Mouse (Mus musculus): Measurements from ENCODE around the gene Ift122. TPM values are rescaled to one million over a fixed set of nuclear protein-coding genes. Genes with fewer than 3 reads are reported as not detected.

The Ift122 gene
- polyA plus RNA-seq (2012), result 0.02 TPM in 2 replicates

DNA sequence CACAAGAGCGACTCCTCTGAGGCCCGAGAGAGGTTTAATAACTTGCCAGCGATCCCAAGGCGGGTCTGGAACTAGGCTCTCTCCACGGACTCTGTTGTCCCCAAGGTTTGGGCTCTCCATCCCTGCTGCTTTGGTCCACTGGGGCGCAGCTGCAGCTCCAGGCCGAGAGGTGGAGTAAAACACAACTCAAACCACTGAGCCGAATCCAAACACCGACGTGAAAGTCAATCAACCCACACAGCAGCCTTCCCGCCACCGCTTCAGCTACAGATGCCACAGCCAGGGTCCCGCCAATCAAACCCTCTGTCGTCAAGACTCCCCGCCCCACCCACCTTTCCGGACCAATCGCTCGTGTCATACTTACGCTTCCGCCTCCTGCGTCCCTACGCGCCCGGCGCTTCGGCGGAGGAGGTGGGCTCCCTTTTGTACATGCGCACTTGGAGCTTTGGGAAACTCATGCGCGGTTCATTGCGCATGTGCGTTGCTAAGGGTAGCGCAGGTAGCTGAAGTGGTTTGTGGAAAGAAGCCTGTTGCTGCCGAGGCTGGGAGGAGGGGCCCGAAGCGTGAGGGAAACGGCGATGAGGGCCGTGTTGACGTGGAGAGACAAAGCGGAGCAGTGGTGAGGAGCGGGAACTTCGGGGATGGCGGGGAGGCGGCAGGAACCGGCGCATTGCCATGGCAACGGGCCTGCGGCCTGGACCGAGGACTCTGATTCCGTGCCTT, at the start of gene Ift122, which contains the start of gene Mbd4:
Gene Ift122 (plus strand): TSS at position 380 of the 723 bp plus-strand sequence.
Gene Mbd4 (minus strand): TSS at position 281 of the 723 bp plus-strand sequence.
- no peaks in the 10 kb centered on the region for H3K9me3 ChIP-seq (ENCODE audit: control insufficient read depth, low read length)
- no peak for TF ChIP-seq TAL1 (IDR thresholded peaks at IDR 0.05; ENCODE audit: low read length)
- TF ChIP-seq GATA1 (IDR thresholded peaks at IDR 0.05; ENCODE audit: low read length), result no peak
- peak within 1 kb of the TSS; percentile 77 for H3K4me3 ChIP-seq (replicated peaks)
- H3K27me3 ChIP-seq (ENCODE audit: control insufficient read depth), result no peaks in the 10 kb centered on the region
- peaks cover 36% of the 10 kb centered on the region for H3K4me1 ChIP-seq (ENCODE audit: control insufficient read depth)
- H3K36me3 ChIP-seq (ENCODE audit: control insufficient read depth), result peaks cover 34% of the 10 kb centered on the region

GRCm38 (mm10) chr6:115803541-115804382, 49.5 kb upstream of the Ift122 start:
- H3K36me3 ChIP-seq (ENCODE audit: control insufficient read depth), result peaks cover 78% of the 10 kb centered on the region
- TF ChIP-seq GATA1 (IDR thresholded peaks at IDR 0.05; ENCODE audit: low read length) (no peak), TAL1 (IDR thresholded peaks at IDR 0.05; ENCODE audit: low read length) (no peak)

DNA sequence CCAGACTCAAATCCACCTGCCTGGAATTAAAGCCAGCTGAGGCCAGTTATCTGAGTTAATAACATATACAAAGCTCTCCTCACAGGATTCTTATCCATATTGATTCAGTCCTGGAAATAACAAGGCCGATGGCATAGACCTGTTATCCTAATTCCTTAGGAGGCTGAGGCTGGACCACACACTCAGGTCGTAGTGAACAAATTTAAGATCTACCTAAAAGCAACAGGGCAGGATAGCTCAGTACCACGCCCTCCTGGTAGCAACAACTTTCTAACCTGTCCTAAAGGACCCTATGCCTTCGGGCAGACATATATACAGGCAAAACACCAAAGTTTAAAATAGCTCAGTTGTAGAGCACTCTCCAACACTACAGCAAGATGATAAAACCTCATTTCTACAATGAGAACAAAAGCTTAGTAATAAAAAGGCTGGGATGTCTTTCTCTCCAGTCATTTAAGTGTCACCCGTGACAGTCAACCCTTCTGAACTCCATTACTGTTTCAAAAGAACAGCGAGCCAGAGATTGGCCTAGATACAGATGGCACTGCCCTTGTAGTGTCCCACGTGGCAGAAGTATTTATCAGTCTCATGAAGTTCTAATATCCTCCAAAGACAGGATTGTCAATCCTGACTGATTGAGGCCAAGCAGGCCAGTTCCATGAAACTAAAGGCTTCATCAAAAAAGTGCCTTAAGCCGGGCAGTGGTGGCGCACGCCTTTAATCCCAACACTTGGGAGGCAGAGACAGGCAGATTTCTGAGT, 48.7 kb upstream of the Ift122 start:
- peaks cover 44% of the 10 kb centered on the region for H3K4me1 ChIP-seq (ENCODE audit: control insufficient read depth)
- H3K4me3 ChIP-seq (replicated peaks), result no peak overlapping the region
- no peaks in the 10 kb centered on the region for H3K27me3 ChIP-seq (ENCODE audit: control insufficient read depth)
- H3K36me3 ChIP-seq (ENCODE audit: control insufficient read depth), result peaks cover 71% of the 10 kb centered on the region
- H3K9me3 ChIP-seq (ENCODE audit: control insufficient read depth, low read length), result no peaks in the 10 kb centered on the region
- TF ChIP-seq TAL1 (IDR thresholded peaks at IDR 0.05; ENCODE audit: low read length), result no peak
- no peak for TF ChIP-seq GATA1 (IDR thresholded peaks at IDR 0.05; ENCODE audit: low read length)

More at GRCm38 (mm10) chr6:115803541-115804382, 49.5 kb upstream of the Ift122 start:
- H3K27me3 ChIP-seq (ENCODE audit: control insufficient read depth), result no peaks in the 10 kb centered on the region
- peaks cover 36% of the 10 kb centered on the region for H3K4me1 ChIP-seq (ENCODE audit: control insufficient read depth)
- H3K4me3 ChIP-seq (replicated peaks), result no peak overlapping the region
- no peaks in the 10 kb centered on the region for H3K9me3 ChIP-seq (ENCODE audit: control insufficient read depth, low read length)

DNA sequence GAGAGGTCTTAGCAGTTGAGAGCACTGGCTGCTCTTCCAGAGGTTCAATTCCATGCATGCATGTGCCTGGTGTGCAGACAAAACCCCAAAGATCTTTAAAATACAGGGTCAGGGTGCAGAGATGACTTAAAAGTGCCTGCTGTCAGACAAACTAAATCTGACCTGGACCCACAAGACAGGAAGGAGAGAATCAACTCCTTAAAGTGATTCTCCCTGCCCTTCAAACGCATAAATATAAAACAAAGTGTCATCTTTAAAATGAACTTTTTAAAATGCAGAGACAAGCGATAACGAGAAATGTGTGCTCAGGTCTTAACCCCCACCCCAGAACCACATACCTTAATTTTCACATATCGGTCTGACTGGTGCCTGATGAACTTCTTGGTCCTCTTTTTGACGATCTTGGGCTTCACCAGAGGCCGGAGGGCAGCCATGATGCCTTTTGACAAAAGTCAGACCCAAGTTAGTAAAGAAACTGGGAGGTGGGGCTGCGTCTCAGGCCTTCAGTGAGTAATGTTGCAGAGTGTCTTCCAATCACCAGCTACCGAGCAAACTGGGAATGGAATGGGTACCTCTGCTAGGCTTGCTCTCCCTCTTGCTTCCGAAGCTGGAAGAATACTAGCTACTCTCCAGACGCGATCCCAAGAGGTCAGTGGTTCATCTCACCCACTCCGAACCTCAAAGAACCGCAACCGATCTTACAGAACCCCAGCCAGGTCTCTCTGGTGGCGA, 45.6 kb upstream of the Ift122 start:
- Histone ChIP-seq H3K27me3 (ENCODE audit: control insufficient read depth) (no peaks in the 10 kb centered on the region), H3K4me3 (replicated peaks) (peak overlapping the region; percentile 95), H3K36me3 (ENCODE audit: control insufficient read depth) (peaks cover 52% of the 10 kb centered on the region), H3K4me1 (ENCODE audit: control insufficient read depth) (peaks cover 44% of the 10 kb centered on the region), H3K9me3 (ENCODE audit: control insufficient read depth, low read length) (no peaks in the 10 kb centered on the region)
- TF ChIP-seq TAL1 (IDR thresholded peaks at IDR 0.05; ENCODE audit: low read length) (no peak), GATA1 (IDR thresholded peaks at IDR 0.05; ENCODE audit: low read length) (no peak)

DNA sequence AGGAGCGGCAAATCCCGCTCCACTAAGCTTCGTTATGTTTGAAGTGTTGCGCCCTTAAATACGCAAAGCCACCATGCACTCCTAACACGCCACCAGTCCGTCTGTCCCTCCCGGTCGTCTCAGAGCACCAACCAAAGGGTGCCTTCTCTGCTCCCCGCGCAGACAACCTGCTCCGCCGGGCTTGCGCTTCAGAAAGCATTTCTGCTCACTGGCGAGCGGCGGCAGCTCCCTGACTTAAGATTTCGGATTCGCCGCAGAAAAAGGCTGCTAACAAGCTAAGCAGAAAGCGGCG, 45.1 kb upstream of the Ift122 start:
- TF ChIP-seq TAL1 (IDR thresholded peaks at IDR 0.05; ENCODE audit: low read length) (no peak), GATA1 (IDR thresholded peaks at IDR 0.05; ENCODE audit: low read length) (no peak)
- peak overlapping the region; percentile 95 for H3K4me3 ChIP-seq (replicated peaks)
- H3K27me3 ChIP-seq (ENCODE audit: control insufficient read depth), result no peaks in the 10 kb centered on the region
- no peaks in the 10 kb centered on the region for H3K9me3 ChIP-seq (ENCODE audit: control insufficient read depth, low read length)
- peaks cover 44% of the 10 kb centered on the region for H3K4me1 ChIP-seq (ENCODE audit: control insufficient read depth)
- peaks cover 47% of the 10 kb centered on the region for H3K36me3 ChIP-seq (ENCODE audit: control insufficient read depth)

GRCm38 (mm10) chr6:115808488-115809231, 44.6 kb upstream of the Ift122 start, which contains the start of gene Rpl32:
Gene Rpl32 (minus strand): TSS chr6:115808747.
- Histone ChIP-seq H3K4me3 (replicated peaks) (peak within 1 kb of the TSS; percentile 95), H3K27me3 (ENCODE audit: control insufficient read depth) (no peaks in the 10 kb centered on the region), H3K36me3 (ENCODE audit: control insufficient read depth) (peaks cover 44% of the 10 kb centered on the region), H3K9me3 (ENCODE audit: control insufficient read depth, low read length) (no peaks in the 10 kb centered on the region), H3K4me1 (ENCODE audit: control insufficient read depth) (peaks cover 44% of the 10 kb centered on the region)
- TF ChIP-seq GATA1 (IDR thresholded peaks at IDR 0.05; ENCODE audit: low read length), result no peak
- TF ChIP-seq TAL1 (IDR thresholded peaks at IDR 0.05; ENCODE audit: low read length), result no peak

GRCm38 (mm10) chr6:115811606-115812005, 41.7 kb upstream of the Ift122 start:
- Histone ChIP-seq H3K27me3 (ENCODE audit: control insufficient read depth) (no peaks in the 10 kb centered on the region), H3K4me1 (ENCODE audit: control insufficient read depth) (peaks cover 33% of the 10 kb centered on the region), H3K36me3 (ENCODE audit: control insufficient read depth) (peaks cover 14% of the 10 kb centered on the region), H3K9me3 (ENCODE audit: control insufficient read depth, low read length) (no peaks in the 10 kb centered on the region), H3K4me3 (replicated peaks) (no peak overlapping the region)
- TF ChIP-seq GATA1 (IDR thresholded peaks at IDR 0.05; ENCODE audit: low read length) (no peak), TAL1 (IDR thresholded peaks at IDR 0.05; ENCODE audit: low read length) (no peak)

DNA sequence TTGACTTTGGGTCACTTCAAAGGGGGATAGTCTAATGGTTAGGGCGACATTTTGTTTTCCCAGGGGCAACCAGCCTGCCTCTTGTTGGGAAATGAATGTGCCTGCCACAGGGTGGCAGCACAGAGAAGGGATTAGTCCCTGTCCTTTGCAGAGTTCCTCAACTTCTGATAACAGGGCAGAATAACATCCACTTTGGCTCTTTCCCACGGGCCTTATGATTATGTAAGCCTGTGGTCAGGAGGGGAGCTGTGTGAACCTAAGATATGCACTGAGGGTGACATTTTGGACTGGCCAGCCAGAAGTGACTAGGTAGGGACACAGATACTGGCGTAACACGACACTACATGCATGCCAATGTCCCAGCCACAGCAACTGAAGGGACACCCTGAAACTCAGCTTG, 39.2 kb upstream of the Ift122 start:
- Histone ChIP-seq H3K4me1 (ENCODE audit: control insufficient read depth) (peaks cover 14% of the 10 kb centered on the region), H3K9me3 (ENCODE audit: control insufficient read depth, low read length) (no peaks in the 10 kb centered on the region), H3K4me3 (replicated peaks) (no peak overlapping the region), H3K27me3 (ENCODE audit: control insufficient read depth) (no peaks in the 10 kb centered on the region), H3K36me3 (ENCODE audit: control insufficient read depth) (no peaks in the 10 kb centered on the region)
- TF ChIP-seq TAL1 (IDR thresholded peaks at IDR 0.05; ENCODE audit: low read length), result no peak
- TF ChIP-seq GATA1 (IDR thresholded peaks at IDR 0.05; ENCODE audit: low read length), result no peak

Data from erythroblast, embryonic 14.5 days (primary cell).